Mouse (Mus musculus) embryonic fibroblast, embryonic 13.5 days (primary cell): Measurements from ENCODE around the gene Accs. TPM values are rescaled to one million over a fixed set of nuclear protein-coding genes. Genes with fewer than 3 reads are reported as not detected.

Experiments
- H3K27ac ChIP-seq: 2 replicates; pipeline ENCODE4 v1.5.1; 2012; ENCODE audit warnings: low read length, control low read depth, inconsistent platforms; ENCODE audit not compliant: insufficient read depth
- H3K4me1 ChIP-seq: 2 replicates; pipeline ENCODE4 v1.6.1; 2011; ENCODE audit warnings: low read length; ENCODE audit not compliant: control insufficient read depth, insufficient read depth
- H3K4me3 ChIP-seq: 2 replicates; pipeline ENCODE4 v1.5.1; 2011; ENCODE audit warnings: mild to moderate bottlenecking, control low read depth, low read length; ENCODE audit not compliant: insufficient read depth
- CTCF ChIP-seq: IDR thresholded peaks from 2 replicates; pipeline ENCODE4 v1.5.1; 2011; ENCODE audit warnings: mild to moderate bottlenecking, control low read depth, low read length, moderate library complexity, borderline replicate concordance; ENCODE audit not compliant: insufficient read depth
- POLR2A ChIP-seq: IDR thresholded peaks from 2 replicates; pipeline ENCODE4 v1.6.1; 2011; ENCODE audit warnings: low read depth, mild to moderate bottlenecking, control low read depth, low read length, moderate library complexity
- polyA plus RNA-seq: library from polyadenylated mRNA; stranded (reverse); fragments of >200 nt; gene quantifications from 2 replicates; pipeline ENCODE4 v1.2.4, GENCODE M21; 2011; ENCODE audit warnings: low read depth; ENCODE audit not compliant: missing spikeins, insufficient read length

Gene Accs
- polyA plus RNA-seq, 1 experiment = 8.1 TPM

DNA sequence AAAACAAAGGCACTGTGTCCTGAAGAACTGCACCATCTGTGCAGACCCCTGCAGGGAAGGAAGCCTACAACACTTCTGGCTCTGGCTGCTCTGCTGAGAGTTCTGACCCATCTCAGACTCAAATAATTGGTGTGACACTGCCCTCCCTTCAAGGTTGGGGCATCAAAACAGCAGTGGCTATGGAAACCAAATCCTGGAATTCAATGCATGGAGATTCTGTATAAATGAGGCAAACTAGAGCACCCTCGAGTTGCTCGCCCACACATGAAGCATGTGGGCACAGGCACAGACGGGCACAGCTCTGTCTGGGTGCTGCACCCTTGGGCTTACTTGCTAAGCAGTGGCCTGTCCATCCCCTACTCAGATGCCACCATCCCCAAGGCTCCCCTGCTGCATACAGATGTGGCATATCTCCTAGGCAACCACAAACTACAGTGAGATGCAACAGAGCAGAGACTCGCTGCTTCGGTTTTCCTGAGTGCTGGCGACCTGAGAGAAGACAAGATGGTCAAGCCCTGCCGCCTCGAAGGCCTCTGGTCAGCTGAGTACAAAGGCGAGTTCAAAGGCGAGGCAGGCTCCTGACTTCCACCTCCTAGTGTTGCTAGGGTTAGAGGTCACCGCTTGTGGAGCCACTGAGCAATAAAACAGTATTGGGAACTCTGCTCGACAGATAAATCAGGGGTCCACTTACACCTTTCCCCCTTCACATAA, 64.9 kb downstream of the Accs start:
- Histone ChIP-seq H3K27ac (no peak overlapping the region), H3K4me1 (no peaks in the 10 kb centered on the region), H3K4me3 (no peak overlapping the region)
- no peak for TF ChIP-seq POLR2A
- TF ChIP-seq CTCF = no peak

DNA sequence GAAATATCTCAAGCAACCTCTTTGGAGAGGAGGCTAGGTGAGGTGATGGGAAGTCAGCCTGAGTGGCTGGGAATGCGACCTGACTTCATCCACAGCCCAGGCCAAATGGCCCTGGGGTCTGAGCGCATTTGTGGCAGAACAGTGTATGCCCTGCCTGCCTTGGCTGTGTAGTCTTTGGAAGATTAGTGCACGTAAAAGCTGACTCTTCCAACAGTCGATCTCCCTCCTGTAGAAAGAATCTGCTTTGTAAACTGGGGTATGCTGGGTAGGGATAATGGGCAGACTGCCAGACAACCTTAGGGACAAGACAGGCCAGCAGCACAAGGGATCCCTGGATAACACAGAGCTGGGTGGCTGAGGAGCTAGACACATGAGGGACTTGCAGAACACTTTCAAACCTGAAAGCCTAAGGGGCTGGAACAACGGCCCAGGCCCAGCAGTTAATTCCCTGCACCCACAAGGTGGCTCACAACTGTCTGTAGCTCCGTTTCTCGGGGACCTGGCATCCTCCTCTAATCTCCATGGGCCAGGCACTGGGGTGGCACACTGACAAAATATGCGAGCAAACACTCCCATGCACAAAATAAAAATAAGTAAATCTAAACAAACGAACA, 65.7 kb downstream of the Accs start:
- TF ChIP-seq CTCF = no peak
- TF ChIP-seq POLR2A = no peak
- 0 out of 2 replicates have a peak, but pooled peaks cover 2% of the 10 kb centered on the region for H3K4me1 ChIP-seq
- H3K27ac ChIP-seq = no peak overlapping the region
- no peak overlapping the region for H3K4me3 ChIP-seq

Other genes with a start within 250 kb of the Accs start
- 3.3 and 8.3 TPM in 2 replicates for gene Alx4, start 207.6 kb downstream of the Accs start, polyA plus RNA-seq
- gene Ext2, start 27.4 kb downstream of the Accs start, polyA plus RNA-seq = 116 and 118 TPM in 2 replicates
- not detected in 2 replicates for gene Accsl, start 19.2 kb upstream of the Accs start, polyA plus RNA-seq
- gene Gm13889, start 107.3 kb upstream of the Accs start, polyA plus RNA-seq = 0.62 and 0.76 TPM in 2 replicates
- not detected in 2 replicates for gene Gm27027, start 146.4 kb upstream of the Accs start, polyA plus RNA-seq
- 47.0 and 51.7 TPM in 2 replicates for gene Alkbh3, start 160.9 kb upstream of the Accs start, polyA plus RNA-seq